Mouse (Mus musculus) B cell, adult 2 months (primary cell): Measurements from ENCODE around the gene Npas1.

Experiments used
- DNase-seq, 2 experiments: peaks; one replicate each; pipeline ENCODE4 v3.0.0; 2022

The Npas1 gene

DNA sequence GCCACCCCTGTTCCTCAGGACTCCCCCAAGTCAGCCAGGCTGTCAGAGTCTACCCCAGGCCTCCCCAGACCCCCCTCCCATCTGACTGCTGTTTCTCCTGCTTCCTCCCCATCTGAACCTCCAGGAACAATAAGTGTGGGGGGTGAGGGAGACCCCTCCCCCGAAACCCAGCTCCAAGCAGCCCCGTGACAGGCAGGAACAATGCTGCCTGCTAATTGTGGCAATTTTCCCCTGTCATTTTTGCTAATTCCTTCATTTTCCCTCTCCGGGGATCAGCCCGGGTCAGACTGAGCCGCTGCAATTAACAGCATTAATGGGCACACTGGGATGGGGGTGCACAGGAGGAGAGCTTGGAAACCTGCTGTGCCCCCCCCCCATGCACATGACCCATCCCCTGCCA lies 9.4 kb downstream of the Npas1 start:
- no peak for DNase-seq

DNA sequence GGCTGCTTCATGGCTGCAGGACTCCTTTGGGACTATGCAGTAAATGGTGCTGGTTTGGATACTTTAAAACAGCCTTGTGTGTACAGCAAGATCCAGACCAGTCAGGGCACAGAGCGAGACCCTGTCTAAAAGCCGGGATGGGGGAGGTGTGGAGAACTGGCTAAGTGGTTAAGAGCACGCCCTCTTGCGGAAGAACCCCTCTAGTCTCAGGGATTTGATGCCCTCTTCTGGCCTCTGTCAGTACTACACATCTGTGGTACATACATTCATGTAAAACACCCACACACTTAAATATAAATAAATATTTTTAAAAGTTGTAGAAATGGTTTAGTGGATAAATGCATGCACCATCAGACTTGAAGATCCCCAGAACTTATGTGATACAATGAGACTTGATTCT lies 11.0 kb downstream of the Npas1 start:
- peak; percentile 61 to 63 for DNase-seq

GRCm38 (mm10) chr7:16465568-16465967 lies 12.0 kb downstream of the Npas1 start:
- DNase-seq, result no peak

GRCm38 (mm10) chr7:16465160-16465559 lies 12.4 kb downstream of the Npas1 start:
- DNase-seq, result peak; percentile 82

DNA sequence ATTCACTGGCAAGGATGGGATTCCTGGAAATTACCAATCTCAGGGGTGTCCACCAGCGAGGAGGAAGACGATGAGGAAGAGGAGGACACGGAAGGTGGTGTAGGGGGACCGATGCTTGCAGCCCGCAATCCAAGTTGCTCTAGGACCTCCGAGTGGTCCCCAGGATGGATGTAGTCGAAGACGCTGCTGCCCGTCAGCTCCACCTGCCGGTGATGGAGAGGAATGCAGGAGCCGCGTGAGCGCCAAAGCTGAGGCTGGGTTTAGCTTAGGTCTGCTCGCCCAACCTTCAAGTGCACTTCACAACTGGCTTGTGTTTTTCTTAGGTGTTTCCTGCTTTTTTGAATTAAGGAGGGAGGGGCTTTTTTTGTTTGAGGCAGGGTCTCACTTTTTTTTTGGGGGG lies 14.3 kb downstream of the Npas1 start:
- peak; percentile 89 to 90 for DNase-seq

GRCm38 (mm10) chr7:16461705-16462104 lies 15.8 kb downstream of the Npas1 start:
- no peak for DNase-seq

GRCm38 (mm10) chr7:16461151-16461550 lies 16.4 kb downstream of the Npas1 start:
- DNase-seq, result no peak

DNA sequence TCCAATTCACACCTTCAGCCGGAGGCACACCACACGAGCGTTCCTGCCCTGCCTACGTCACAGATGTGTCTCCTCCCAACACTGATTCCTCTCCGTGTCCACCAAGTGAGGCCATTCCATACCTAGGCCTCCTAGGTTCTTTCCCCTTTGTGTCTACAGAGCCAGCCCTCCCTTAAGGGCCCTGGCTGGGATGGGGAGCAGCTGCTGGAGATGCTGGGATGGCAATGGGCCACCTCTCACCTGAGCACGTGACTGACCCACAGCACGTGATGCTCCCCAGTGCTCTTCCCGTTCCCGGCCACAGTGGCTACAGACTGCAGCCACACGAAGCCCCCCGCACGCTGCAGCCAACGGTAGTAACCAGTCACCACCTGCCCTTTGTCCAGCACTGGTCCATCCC lies 17.0 kb downstream of the Npas1 start:
- DNase-seq, result no peak

DNA sequence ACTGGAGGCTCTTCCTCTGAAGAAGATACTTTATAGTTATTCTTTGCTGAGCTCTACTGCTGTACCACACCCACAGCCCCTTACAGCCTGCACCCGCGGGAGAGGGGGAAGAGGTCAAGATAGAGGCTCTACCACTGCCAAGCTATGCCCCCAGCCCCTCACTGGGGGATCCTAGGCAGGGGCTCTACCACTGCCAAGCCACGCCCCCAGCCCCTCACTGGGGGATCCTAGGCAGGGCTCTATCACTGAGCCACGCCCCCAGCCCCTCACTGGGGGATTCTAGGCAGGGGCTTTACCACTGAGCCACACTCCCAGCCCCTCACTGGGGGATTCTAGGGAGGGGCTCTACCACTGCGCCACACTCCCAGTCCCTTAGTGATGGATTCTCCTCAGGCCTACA lies 21.2 kb downstream of the Npas1 start:
- DNase-seq, result no peak

DNA sequence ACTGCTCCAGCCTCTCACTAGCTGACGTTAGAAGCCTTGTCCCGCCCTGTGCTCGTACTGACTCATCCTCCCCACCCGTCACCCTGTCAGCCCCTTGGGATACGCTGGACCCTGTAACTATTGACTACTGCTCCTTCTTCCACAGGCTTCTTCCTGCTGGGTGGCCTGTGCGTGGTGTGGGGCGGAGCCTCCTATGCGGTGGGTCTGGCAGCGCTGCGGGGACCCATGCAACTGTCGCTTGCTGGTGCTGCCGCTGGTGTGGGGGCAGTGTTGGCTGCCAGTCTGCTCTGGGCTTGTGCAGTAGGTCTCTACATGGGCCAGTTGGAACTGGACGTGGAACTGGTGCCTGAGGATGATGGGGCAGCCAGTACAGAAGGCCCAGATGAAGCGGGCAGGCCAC lies 22.5 kb downstream of the Npas1 start:
- DNase-seq, result no peak

DNA sequence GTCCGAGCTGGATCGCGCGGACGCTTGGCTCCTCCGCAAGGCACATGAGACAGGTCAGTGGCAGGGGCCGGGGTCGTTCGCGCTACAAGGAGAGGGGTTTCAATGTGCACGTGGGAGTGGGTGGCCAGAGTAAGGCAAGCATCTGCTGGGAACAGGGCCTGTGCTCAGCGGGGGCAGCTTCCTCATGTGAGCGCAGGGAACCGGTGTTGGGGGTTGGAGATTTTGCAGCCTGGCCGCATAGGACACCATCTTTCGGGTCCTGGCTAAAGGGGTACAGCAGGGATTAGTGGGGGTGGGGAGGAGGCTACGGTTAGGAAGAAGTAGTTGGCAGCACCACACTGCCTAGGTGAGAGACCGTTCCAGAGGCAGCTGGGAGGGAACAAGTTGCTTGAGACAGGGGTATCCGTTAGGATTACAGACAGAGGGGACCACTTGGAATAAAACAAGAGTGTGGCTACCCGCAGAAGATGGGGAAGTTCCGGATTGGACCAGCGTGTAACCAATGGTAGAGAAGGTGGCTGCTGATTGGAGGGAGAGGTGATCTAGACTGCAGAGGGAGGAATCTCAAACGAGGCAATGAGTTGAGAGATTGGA lies 24.3 kb downstream of the Npas1 start:
- DNase-seq, result peak; percentile 34 to 37

- peak; percentile 83 to 84 for DNase-seq
These were observed 24.9 kb downstream of the Npas1 start, which contains the start of gene Tmem160 for GRCm38 (mm10) chr7:16452587-16453073. TSS of gene Tmem160 (plus strand) at chr7:16452779.

- no peak for DNase-seq
These were observed 25.9 kb downstream of the Npas1 start for GRCm38 (mm10) chr7:16451656-16452055.

DNA sequence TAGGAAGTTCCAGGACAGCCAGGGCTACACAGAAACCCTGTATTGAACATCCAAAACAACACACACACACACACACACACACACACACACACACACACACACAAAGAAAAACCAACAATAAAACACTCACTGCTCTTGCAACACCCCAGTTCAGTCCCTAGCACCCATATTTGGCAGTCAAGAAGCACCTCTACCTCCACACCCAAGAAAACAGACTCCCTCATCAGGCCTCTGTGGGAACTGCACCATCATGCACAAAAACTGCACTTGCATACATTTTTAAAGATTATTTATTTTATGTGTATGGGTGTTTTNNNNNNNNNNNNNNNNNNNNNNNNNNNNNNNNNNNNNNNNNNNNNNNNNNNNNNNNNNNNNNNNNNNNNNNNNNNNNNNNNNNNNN lies 36.3 kb downstream of the Npas1 start:
- peak; percentile 46 to 55 for DNase-seq

- no peak for DNase-seq
These were observed 42.4 kb downstream of the Npas1 start for GRCm38 (mm10) chr7:16435088-16435487.

- no peak for DNase-seq
These were observed 44.1 kb downstream of the Npas1 start for GRCm38 (mm10) chr7:16433352-16433971.

DNA sequence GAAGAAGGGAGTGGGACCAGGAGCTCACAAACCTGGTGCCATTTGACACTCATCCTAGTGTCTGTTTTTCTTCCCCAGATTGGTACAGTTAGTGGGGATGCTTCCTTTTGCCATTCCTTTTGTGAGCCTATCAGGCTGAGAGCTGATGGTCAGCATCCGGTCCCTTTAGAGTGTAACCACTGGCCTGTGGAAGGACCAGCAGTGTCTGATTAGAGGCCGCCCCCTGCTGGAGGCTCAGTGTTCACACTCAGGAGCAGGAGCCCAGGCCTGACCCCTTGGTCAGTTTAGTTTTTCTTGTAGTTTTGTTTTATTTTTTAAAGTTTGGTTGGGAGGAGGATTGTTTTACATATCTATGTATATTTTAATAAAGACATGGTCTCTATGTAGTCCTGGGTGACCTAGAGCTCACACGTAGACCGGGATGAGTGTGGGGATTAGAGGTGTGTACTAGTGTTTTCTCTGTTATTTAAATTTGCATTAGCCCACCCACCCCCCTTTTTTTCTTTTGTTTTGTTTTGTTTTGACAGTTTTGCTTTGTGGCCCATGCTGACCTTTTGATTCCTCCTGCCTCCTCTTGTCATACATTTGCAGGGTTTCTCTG lies 51.3 kb downstream of the Npas1 start:
- peak; percentile 84 for DNase-seq

DNA sequence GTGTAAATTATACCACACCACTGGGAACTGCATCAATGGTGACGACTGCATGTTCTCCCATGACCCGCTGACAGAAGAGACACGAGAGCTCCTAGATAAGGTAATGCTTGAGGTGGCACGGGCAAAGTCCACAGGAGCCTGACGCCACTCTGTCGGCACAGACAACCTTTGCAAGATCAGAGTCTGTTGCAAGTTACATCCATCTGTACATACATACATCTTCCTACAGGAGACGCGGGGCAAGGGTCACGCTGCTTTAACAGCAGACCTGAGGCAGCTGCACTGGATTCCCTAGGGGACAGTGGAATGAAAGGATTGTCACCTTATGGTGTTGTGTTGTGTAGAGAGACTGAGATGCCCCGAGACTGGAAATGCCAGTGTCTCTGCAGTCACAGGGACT lies 51.8 kb downstream of the Npas1 start:
- DNase-seq, result no peak

DNA sequence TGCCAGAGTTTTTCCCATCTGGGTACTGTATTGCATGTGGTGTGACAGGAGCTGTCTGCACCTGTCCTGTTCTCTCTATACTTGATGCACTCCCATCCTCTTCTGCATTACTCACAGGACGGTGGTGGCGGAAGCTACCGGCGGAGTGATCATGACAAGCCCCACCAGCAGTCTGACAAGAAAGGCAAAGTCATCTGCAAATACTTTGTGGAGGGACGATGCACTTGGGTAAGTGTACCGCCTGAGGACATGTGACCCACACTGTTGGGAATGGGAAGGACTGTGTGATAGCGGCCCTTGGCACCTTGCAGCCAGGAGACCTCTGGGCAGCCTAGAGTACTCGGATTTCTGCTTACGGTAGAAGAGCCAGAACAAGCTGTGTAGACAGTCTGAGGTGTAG lies 53.8 kb downstream of the Npas1 start:
- no peak for DNase-seq

DNA sequence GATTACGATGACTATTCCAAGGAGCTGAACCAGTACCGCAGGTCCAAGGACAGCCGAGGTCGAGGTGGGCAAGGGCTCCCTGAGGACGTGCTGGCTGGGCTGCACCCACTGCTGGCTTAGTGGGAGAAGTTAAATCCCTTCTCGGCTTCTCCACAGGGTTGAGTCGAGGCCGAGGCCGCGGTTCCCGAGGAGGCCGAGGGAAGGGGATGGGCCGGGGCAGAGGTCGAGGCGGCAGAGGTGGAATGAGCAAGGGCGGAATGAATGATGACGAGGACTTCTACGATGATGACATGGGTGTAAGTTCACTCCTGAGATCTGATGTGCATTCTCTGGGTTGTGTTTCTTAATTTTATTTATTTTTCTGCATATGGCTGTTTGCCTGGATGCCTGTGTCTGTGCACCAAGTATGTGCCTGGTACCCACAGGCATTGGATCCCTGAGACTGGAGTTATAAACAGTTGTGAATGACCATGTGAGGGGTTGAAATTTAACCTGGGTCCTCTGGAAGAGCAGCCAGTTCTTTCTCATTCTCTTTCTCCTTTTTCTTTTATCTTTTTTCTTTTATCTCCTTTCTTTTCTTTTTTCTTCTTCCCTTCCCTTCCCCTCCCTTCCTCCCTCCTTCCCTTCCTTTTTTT lies 55.2 kb downstream of the Npas1 start:
- no peak for DNase-seq

DNA sequence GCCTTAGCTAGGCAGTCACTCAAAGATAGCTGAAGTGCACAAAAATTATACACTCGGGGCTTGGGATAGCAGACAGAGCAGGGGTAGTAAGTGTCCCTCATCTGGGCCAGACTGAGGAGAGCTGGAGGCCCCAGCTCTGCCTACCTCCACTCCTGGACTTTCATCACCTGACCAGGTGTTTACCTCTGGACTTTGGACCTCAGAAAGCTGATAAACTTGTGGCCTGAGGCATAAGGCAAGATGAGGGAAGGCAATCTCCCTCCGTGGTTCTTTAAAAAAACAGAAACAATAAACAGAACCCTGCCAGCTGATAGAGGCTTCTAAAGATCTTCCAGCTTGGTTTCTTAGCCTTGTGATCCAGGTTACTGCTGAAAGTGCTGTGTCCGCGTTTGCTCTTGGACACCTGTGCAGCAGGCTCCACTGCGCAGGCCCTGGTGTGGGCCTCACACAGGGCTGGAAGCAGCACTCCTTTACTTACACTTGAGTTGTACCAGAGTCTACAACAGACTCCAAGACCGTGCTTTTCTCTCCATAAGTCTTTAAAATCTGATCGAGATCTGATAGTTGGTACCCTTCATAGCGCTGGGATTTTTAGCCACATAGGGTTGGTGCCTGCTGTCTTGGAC lies 56.9 kb downstream of the Npas1 start:
- no peak for DNase-seq

GRCm38 (mm10) chr7:16418713-16419112 lies 58.8 kb downstream of the Npas1 start:
- no peak for DNase-seq

GRCm38 (mm10) chr7:16417141-16417771 lies 60.3 kb downstream of the Npas1 start:
- DNase-seq, result no peak
